Mouse (Mus musculus) MEL (cell line): ENCODE measurements around the gene Gm11549.

Source experiments
- CHD2 ChIP-seq: IDR thresholded peaks from 2 replicates; pipeline ENCODE4 v1.6.1; 2011; ENCODE audit warnings: low read length, improper control_type of control experiment
- CTCF ChIP-seq, 3 experiments: IDR thresholded peaks in 2 of 3; conservative IDR thresholded peaks in 1 of 3; 2 replicates each; pipeline ENCODE4 v1.5.1; 2011 to 2012; ENCODE audit warnings: low read length in 3 of 3, low read depth in 2 of 3, mild to moderate bottlenecking in 2 of 3, improper control_type of control experiment in 1 of 3, inconsistent platforms in 1 of 3, mixed read lengths in 1 of 3, moderate library complexity in 1 of 3; ENCODE audit not compliant: control insufficient read depth in 1 of 3, insufficient read depth in 1 of 3, poor library complexity in 1 of 3, severe bottlenecking in 1 of 3
- EP300 ChIP-seq, 2 experiments: IDR thresholded peaks; 2 replicates each; pipeline ENCODE4 v1.6.1; 2011; ENCODE audit warnings: improper control_type of control experiment in 2 of 2, low read length in 2 of 2, low read depth in 1 of 2, mild to moderate bottlenecking in 1 of 2
- ETS1 ChIP-seq: IDR thresholded peaks from 2 replicates; pipeline ENCODE4 v1.6.1; 2012; ENCODE audit warnings: low read depth, mild to moderate bottlenecking, inconsistent platforms, low read length, improper control_type of control experiment, moderate library complexity
- JUND ChIP-seq: IDR thresholded peaks from 2 replicates; pipeline ENCODE4 v1.6.1; 2011; ENCODE audit warnings: low read depth, mild to moderate bottlenecking, improper control_type of control experiment, low read length
- MAX ChIP-seq: IDR thresholded peaks from 2 replicates; pipeline ENCODE4 v1.6.1; 2011; ENCODE audit warnings: low read length, improper control_type of control experiment
- MYC ChIP-seq: IDR thresholded peaks from 2 replicates; pipeline ENCODE4 v1.6.1; 2011; ENCODE audit warnings: low read depth, mild to moderate bottlenecking, low read length, improper control_type of control experiment, moderate library complexity
- POLR2A ChIP-seq, 2 experiments: IDR thresholded peaks; 2 replicates each; pipeline ENCODE4 v1.6.1; 2011 to 2012; ENCODE audit warnings: low read length in 2 of 2, mild to moderate bottlenecking in 2 of 2, control low read depth in 1 of 2, improper control_type of control experiment in 1 of 2, low read depth in 1 of 2, moderate library complexity in 1 of 2; ENCODE audit not compliant: control insufficient read depth in 1 of 2, insufficient read depth in 1 of 2, poor library complexity in 1 of 2
- POLR2AphosphoS5 ChIP-seq: IDR thresholded peaks from 2 replicates; pipeline ENCODE4 v1.6.1; 2012; ENCODE audit warnings: low read depth, borderline replicate concordance, mild to moderate bottlenecking, inconsistent platforms, low read length, moderate library complexity, mixed read lengths
- RCOR1 ChIP-seq: IDR thresholded peaks from 2 replicates; pipeline ENCODE4 v1.6.1; 2012; ENCODE audit warnings: low read depth, mild to moderate bottlenecking, inconsistent platforms, low read length, improper control_type of control experiment
- SIN3A ChIP-seq: IDR thresholded peaks from 2 replicates; pipeline ENCODE4 v1.6.1; 2012; ENCODE audit warnings: low read length, improper control_type of control experiment, inconsistent platforms
- USF2 ChIP-seq, 2 experiments: IDR thresholded peaks; 2 replicates each; pipeline ENCODE4 v1.6.1; 2011 to 2012; ENCODE audit warnings: improper control_type of control experiment in 2 of 2, low read length in 2 of 2, borderline replicate concordance in 1 of 2, inconsistent platforms in 1 of 2, low read depth in 1 of 2, mild to moderate bottlenecking in 1 of 2; ENCODE audit not compliant: insufficient read depth in 1 of 2

- TF ChIP-seq POLR2A (IDR thresholded peaks at IDR 0.05; ENCODE audit: control insufficient read depth in 1 of 2, insufficient read depth in 1 of 2, low read depth in 1 of 2, low read length in 2 of 2, poor library complexity in 1 of 2) (no peak), RCOR1 (no peak), SIN3A (no peak), CTCF (IDR thresholded peaks at IDR 0.05 in 2 of 3, conservative IDR thresholded peaks at IDR 0.05 in 1 of 3; ENCODE audit: control insufficient read depth in 1 of 3, insufficient read depth in 1 of 3, low read depth in 2 of 3, low read length in 3 of 3, poor library complexity in 1 of 3, severe bottlenecking in 1 of 3) (no peak), ETS1 (no peak), POLR2AphosphoS5 (no peak), MYC (no peak), USF2 (IDR thresholded peaks at IDR 0.05; ENCODE audit: borderline replicate concordance in 1 of 2, insufficient read depth in 1 of 2, low read depth in 1 of 2, low read length in 2 of 2) (no peak), EP300 (IDR thresholded peaks at IDR 0.05; ENCODE audit: low read depth in 1 of 2, low read length in 2 of 2) (no peak), CHD2 (no peak), JUND (no peak), MAX (no peak)
Measured at GRCm38 (mm10) chr3:36551343-36551742, 29.7 kb upstream of the Gm11549 start.
